Mouse (Mus musculus): ENCODE data around the gene Bsg. TPM values are rescaled to one million over a fixed set of nuclear protein-coding genes. Genes with fewer than 3 reads are reported as not detected.

The Bsg gene
- total RNA-seq, 1 experiment = 858 TPM

DNA sequence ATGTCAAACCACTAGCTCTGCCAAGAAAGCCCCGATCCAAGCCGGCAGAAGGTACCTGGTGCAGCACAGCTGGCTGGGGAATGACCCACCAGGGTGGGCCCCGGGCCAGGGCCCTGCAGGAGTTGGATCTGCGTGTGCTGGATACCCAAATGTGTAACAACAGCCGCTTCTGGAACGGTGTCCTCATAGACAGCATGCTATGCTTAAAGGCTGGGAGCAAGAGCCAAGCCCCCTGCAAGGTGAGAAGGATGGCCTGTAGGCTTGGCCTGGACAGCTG is 10.0 kb upstream of the Bsg start:
- Histone ChIP-seq H3K9ac (ENCODE audit: insufficient read depth, low read depth, low read length, poor library complexity, severe bottlenecking) (no peak overlapping the region), H3K4me3 (ENCODE audit: insufficient read depth in 1 of 2, low read depth in 1 of 2, low read length in 2 of 2, poor library complexity in 1 of 2, severe bottlenecking in 1 of 2) (no peak overlapping the region), H3K9me3 (ENCODE audit: control insufficient read depth, insufficient read depth, low read depth, low read length) (no peaks in the 10 kb centered on the region), H3K27ac (ENCODE audit: insufficient read depth, low read depth, low read length, poor library complexity, severe bottlenecking) (no peak overlapping the region), H3K4me1 (ENCODE audit: control insufficient read depth in 2 of 2, insufficient read depth in 2 of 2, low read length in 2 of 2, poor library complexity in 1 of 2) (peaks cover 0 to 6% of the 10 kb centered on the region in 2 experiments; a peak in 1 of 4 replicates), H3K36me3 (ENCODE audit: control insufficient read depth, insufficient read depth, low read length, poor library complexity, severe bottlenecking) (no peaks in the 10 kb centered on the region)
- TF ChIP-seq MAFK (IDR thresholded peaks at IDR 0.05; ENCODE audit: insufficient read depth, low read depth, low read length) (no peak), HCFC1 (IDR thresholded peaks at IDR 0.05; ENCODE audit: borderline replicate concordance, insufficient read depth, low read length) (no peak), CHD2 (IDR thresholded peaks at IDR 0.05; ENCODE audit: low read depth, low read length) (no peak), ZC3H11A (IDR thresholded peaks at IDR 0.05; ENCODE audit: borderline replicate concordance, low read depth, low read length) (no peak), ZNF384 (IDR thresholded peaks at IDR 0.05; ENCODE audit: low read depth, low read length) (no peak)
- in situ Hi-C loops (cut with MboI; ENCODE audit: low sequenced_read_pairs in 2 of 2, unreplicated experiment in 2 of 2) = no loop called here
- DNase-seq (ENCODE audit: low read depth, low spot score) = no peak

- Histone ChIP-seq H3K9ac (ENCODE audit: insufficient read depth, low read depth, low read length, poor library complexity, severe bottlenecking) (no peak overlapping the region), H3K4me3 (ENCODE audit: insufficient read depth in 1 of 2, low read depth in 1 of 2, low read length in 2 of 2, poor library complexity in 1 of 2, severe bottlenecking in 1 of 2) (no peak overlapping the region), H3K36me3 (ENCODE audit: control insufficient read depth, insufficient read depth, low read length, poor library complexity, severe bottlenecking) (no peaks in the 10 kb centered on the region), H3K27ac (ENCODE audit: insufficient read depth, low read depth, low read length, poor library complexity, severe bottlenecking) (no peak overlapping the region), H3K9me3 (ENCODE audit: control insufficient read depth, insufficient read depth, low read depth, low read length) (no peaks in the 10 kb centered on the region), H3K4me1 (ENCODE audit: control insufficient read depth in 2 of 2, insufficient read depth in 2 of 2, low read length in 2 of 2, poor library complexity in 1 of 2) (peaks cover 0 to 9% of the 10 kb centered on the region in 2 experiments; a peak in 1 of 4 replicates)
- TF ChIP-seq ZNF384 (IDR thresholded peaks at IDR 0.05; ENCODE audit: low read depth, low read length) (no peak), HCFC1 (IDR thresholded peaks at IDR 0.05; ENCODE audit: borderline replicate concordance, insufficient read depth, low read length) (no peak; the same call in 1 of the 2 replicates), CHD2 (IDR thresholded peaks at IDR 0.05; ENCODE audit: low read depth, low read length) (no peak), MAFK (IDR thresholded peaks at IDR 0.05; ENCODE audit: insufficient read depth, low read depth, low read length) (no peak), ZC3H11A (IDR thresholded peaks at IDR 0.05; ENCODE audit: borderline replicate concordance, low read depth, low read length) (no peak)
- peak; percentile 66 for DNase-seq (ENCODE audit: low read depth, low spot score)
- in situ Hi-C loops (cut with MboI; ENCODE audit: low sequenced_read_pairs in 2 of 2, unreplicated experiment in 2 of 2) = no loop called here
Observed at GRCm38 (mm10) chr10:79695231-79696128, 8.8 kb upstream of the Bsg start.

GRCm38 (mm10) chr10:79696129-79696651 is 8.1 kb upstream of the Bsg start:
- no peak for TF ChIP-seq ZNF384 (IDR thresholded peaks at IDR 0.05; ENCODE audit: low read depth, low read length)
- no peak for TF ChIP-seq HCFC1 (IDR thresholded peaks at IDR 0.05; ENCODE audit: borderline replicate concordance, insufficient read depth, low read length)
- TF ChIP-seq CHD2 (IDR thresholded peaks at IDR 0.05; ENCODE audit: low read depth, low read length) = no peak
- no peak for TF ChIP-seq MAFK (IDR thresholded peaks at IDR 0.05; ENCODE audit: insufficient read depth, low read depth, low read length)
- no peak for TF ChIP-seq ZC3H11A (IDR thresholded peaks at IDR 0.05; ENCODE audit: borderline replicate concordance, low read depth, low read length)
- Histone ChIP-seq H3K36me3 (ENCODE audit: control insufficient read depth, insufficient read depth, low read length, poor library complexity, severe bottlenecking) (no peaks in the 10 kb centered on the region), H3K4me1 (ENCODE audit: control insufficient read depth in 2 of 2, insufficient read depth in 2 of 2, low read length in 2 of 2, poor library complexity in 1 of 2) (peaks cover 0 to 9% of the 10 kb centered on the region in 2 experiments; a peak in 1 of 4 replicates), H3K4me3 (ENCODE audit: insufficient read depth in 1 of 2, low read depth in 1 of 2, low read length in 2 of 2, poor library complexity in 1 of 2, severe bottlenecking in 1 of 2) (no peak overlapping the region), H3K27ac (ENCODE audit: insufficient read depth, low read depth, low read length, poor library complexity, severe bottlenecking) (no peak overlapping the region), H3K9ac (ENCODE audit: insufficient read depth, low read depth, low read length, poor library complexity, severe bottlenecking) (no peak overlapping the region), H3K9me3 (ENCODE audit: control insufficient read depth, insufficient read depth, low read depth, low read length) (no peaks in the 10 kb centered on the region)
- in situ Hi-C loops (cut with MboI; ENCODE audit: low sequenced_read_pairs in 2 of 2, unreplicated experiment in 2 of 2) = no loop called here
- no peak for DNase-seq (ENCODE audit: low read depth, low spot score)

- DNase-seq (ENCODE audit: low read depth, low spot score) = no peak
- TF ChIP-seq ZNF384 (IDR thresholded peaks at IDR 0.05; ENCODE audit: low read depth, low read length) (no peak), MAFK (IDR thresholded peaks at IDR 0.05; ENCODE audit: insufficient read depth, low read depth, low read length) (no peak), ZC3H11A (IDR thresholded peaks at IDR 0.05; ENCODE audit: borderline replicate concordance, low read depth, low read length) (no peak), CHD2 (IDR thresholded peaks at IDR 0.05; ENCODE audit: low read depth, low read length) (no peak), HCFC1 (IDR thresholded peaks at IDR 0.05; ENCODE audit: borderline replicate concordance, insufficient read depth, low read length) (no peak)
- peaks cover 0 to 9% of the 10 kb centered on the region in 2 experiments; a peak in 1 of 4 replicates for H3K4me1 ChIP-seq (ENCODE audit: control insufficient read depth in 2 of 2, insufficient read depth in 2 of 2, low read length in 2 of 2, poor library complexity in 1 of 2)
Observed at GRCm38 (mm10) chr10:79697916-79698315, 6.4 kb upstream of the Bsg start.

More at GRCm38 (mm10) chr10:79697916-79698315, 6.4 kb upstream of the Bsg start:
- Histone ChIP-seq H3K9me3 (ENCODE audit: control insufficient read depth, insufficient read depth, low read depth, low read length) (no peaks in the 10 kb centered on the region), H3K27ac (ENCODE audit: insufficient read depth, low read depth, low read length, poor library complexity, severe bottlenecking) (no peak overlapping the region; the same call in 1 of the 2 replicates), H3K4me3 (ENCODE audit: insufficient read depth in 1 of 2, low read depth in 1 of 2, low read length in 2 of 2, poor library complexity in 1 of 2, severe bottlenecking in 1 of 2) (no peak overlapping the region), H3K9ac (ENCODE audit: insufficient read depth, low read depth, low read length, poor library complexity, severe bottlenecking) (no peak overlapping the region), H3K36me3 (ENCODE audit: control insufficient read depth, insufficient read depth, low read length, poor library complexity, severe bottlenecking) (no peaks in the 10 kb centered on the region)
- in situ Hi-C loops (cut with MboI; ENCODE audit: low sequenced_read_pairs in 2 of 2, unreplicated experiment in 2 of 2) = no loop called here
